Mouse (Mus musculus) E14TG2a.4 (cell line): ENCODE measurements around the gene Gm44965.

Experiments
- H3K27me3 ChIP-seq: 2 replicates; pipeline ENCODE4 v1.6.1; 2014; ENCODE audit warnings: low read length, control low read depth; ENCODE audit not compliant: insufficient read depth
- H3K36me3 ChIP-seq: 2 replicates; pipeline ENCODE4 v1.6.1; 2014; ENCODE audit warnings: low read length, control low read depth; ENCODE audit not compliant: insufficient read depth
- H3K4me1 ChIP-seq: replicated peaks from 2 replicates; pipeline ENCODE4 v1.6.1; 2014; ENCODE audit warnings: low read depth, low read length, control low read depth
- H3K4me3 ChIP-seq: replicated peaks from 2 replicates; pipeline ENCODE4 v1.5.1; 2014; ENCODE audit warnings: mild to moderate bottlenecking, low read length
- H3K9me3 ChIP-seq: 2 replicates; pipeline ENCODE4 v1.6.1; 2014; ENCODE audit warnings: low read length, control low read depth
- CTCF ChIP-seq: conservative IDR thresholded peaks from 2 replicates; pipeline ENCODE4 v1.5.1; 2014; ENCODE audit warnings: low read length
- NANOG ChIP-seq: IDR thresholded peaks from 2 replicates; pipeline ENCODE4 v1.6.1; 2014; ENCODE audit warnings: borderline replicate concordance, low read length, mixed read lengths
- POU5F1 ChIP-seq: IDR thresholded peaks from 2 replicates; pipeline ENCODE4 v1.6.1; 2014; ENCODE audit warnings: low read length, borderline replicate concordance

Gm44965 gene

DNA sequence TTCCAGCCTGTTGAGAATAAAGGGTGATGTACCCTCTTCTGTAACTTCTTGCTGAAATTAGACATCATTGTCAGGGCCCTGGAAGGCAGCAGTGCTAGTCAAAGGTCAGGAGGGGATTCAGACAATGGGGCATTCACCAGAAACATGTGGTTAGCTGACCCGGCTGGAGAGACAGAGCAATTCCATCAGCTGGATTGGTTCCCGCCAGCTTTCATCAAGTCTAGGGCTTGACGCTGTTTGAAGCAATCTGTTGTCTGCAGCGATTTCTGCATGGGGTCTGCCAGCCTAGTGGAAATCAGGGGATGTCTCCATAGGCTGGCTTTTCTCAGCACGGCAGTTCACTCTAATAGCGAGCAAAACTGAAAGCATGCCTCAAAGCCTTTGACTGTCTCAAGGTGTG is 42.8 kb downstream of the Gm44965 start:
- Histone ChIP-seq H3K9me3 (no peaks in the 10 kb centered on the region), H3K4me3 (no peak overlapping the region), H3K36me3 (no peaks in the 10 kb centered on the region), H3K4me1 (no peaks in the 10 kb centered on the region), H3K27me3 (peaks cover 52% of the 10 kb centered on the region)
- TF ChIP-seq POU5F1: no peak
- no peak for TF ChIP-seq CTCF
- no peak for TF ChIP-seq NANOG

DNA sequence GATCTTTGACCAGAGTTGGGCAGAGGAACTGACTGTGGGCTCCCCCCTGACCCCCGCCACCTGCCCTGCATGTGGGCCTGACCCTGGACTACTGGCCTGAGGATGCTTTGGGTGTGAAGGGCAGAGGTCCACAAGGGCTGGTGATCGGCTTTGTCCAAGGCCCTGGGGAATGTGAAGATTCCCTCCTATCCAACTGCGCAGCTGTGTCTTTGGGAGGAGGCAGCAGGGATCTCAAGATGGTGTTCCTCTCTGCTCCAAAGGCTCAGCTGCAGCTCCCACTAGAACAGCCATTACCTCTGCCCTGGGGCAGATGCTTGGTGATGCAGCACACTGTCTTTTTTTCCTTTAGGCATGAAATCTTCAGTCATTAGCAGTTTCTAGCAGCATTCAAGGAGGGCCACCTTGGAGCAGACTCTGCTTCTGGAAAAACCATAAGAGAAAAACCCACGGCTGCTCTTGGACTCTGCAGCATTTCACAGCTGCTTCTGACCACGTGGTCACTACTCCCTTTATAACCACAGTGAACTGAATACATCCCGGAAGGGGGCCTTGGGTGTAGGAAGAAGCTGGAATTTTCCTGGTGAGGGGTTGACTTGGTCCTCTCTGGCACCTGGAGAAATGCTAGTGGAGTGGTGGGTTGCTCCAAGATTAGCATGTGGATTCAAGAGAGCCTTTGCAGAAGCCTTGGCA is 44.2 kb downstream of the Gm44965 start:
- H3K36me3 ChIP-seq: no peaks in the 10 kb centered on the region
- TF ChIP-seq POU5F1 (no peak), CTCF (no peak), NANOG (no peak)
- no peak overlapping the region for H3K4me3 ChIP-seq

DNA sequence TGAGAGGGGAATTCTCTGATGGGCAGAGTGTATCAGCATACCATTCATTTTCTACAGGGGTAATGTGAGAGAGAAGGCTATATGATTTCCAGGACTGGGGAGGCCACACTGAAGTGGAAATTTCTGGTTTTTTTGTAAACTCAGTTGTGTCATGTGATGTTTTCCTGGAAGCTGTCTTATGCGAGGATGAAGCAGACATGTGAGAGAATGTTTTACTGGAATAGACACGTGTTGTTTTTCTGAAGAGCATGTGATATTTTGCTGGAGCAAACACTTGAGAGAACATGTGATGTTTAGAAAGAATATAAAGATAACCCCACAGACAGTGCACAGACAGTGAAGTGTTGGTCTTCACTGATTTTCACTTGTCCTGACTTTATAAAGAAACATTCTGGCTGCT is 44.8 kb downstream of the Gm44965 start:
- TF ChIP-seq POU5F1: no peak
- no peak for TF ChIP-seq CTCF
- TF ChIP-seq NANOG: no peak
- H3K36me3 ChIP-seq: no peaks in the 10 kb centered on the region
- H3K4me3 ChIP-seq: no peak overlapping the region
- H3K27me3 ChIP-seq: peaks cover 32% of the 10 kb centered on the region
- H3K9me3 ChIP-seq: no peaks in the 10 kb centered on the region
- H3K4me1 ChIP-seq: no peaks in the 10 kb centered on the region

More for the DNA sequence above, 44.2 kb downstream of the Gm44965 start:
- peaks cover 38% of the 10 kb centered on the region for H3K27me3 ChIP-seq
- no peaks in the 10 kb centered on the region for H3K4me1 ChIP-seq
- H3K9me3 ChIP-seq: no peaks in the 10 kb centered on the region

DNA sequence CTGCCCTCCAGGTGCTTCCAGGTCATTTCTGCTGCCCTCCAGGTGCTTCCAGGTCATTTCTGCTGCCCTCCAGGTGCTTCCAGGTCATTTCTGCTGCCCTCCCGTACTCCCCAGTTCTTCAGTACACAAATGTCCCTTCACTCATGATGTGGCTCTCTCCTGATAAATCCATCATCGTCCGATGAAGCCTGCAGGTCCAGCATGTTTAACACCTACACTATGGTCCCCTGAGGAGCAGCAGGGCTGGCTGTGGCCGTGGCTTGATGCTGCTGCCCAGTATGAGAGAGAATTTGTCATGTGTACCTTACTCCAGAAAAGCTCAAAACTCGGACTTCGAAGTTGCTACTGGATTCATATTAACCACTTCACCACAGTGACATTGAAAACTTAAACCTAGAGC is 47.6 kb downstream of the Gm44965 start:
- TF ChIP-seq CTCF: no peak
- TF ChIP-seq NANOG: no peak
- no peak for TF ChIP-seq POU5F1
- H3K9me3 ChIP-seq: no peaks in the 10 kb centered on the region
- H3K4me3 ChIP-seq: no peak overlapping the region
- peaks cover 29% of the 10 kb centered on the region for H3K27me3 ChIP-seq
- no peaks in the 10 kb centered on the region for H3K36me3 ChIP-seq
- no peaks in the 10 kb centered on the region for H3K4me1 ChIP-seq

DNA sequence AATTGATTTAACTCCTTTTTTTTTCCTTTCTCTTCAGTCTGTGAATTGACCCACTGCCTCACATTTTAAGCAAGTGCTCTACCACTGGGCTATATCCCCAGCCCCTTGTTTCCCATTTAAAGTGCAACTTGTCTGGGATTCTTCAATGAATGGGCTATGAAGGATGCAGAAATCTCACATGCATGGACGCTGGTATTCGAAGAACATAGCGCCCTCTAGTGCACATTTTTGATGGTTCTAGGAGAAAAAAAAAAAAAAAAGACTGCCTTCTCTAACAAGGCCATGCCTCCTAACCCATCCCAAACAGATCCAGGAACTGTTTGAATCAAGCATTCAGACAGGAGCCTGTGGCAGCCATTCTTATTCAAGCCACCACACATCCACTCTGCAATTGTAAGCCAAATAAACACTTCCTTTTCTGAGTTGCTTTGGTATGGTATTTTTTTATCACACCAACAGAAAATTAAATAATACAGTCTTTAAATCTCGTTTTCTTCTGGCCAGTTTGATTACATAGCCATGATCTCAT is 49.1 kb downstream of the Gm44965 start:
- Histone ChIP-seq H3K9me3 (no peaks in the 10 kb centered on the region), H3K4me1 (no peaks in the 10 kb centered on the region), H3K36me3 (no peaks in the 10 kb centered on the region), H3K4me3 (no peak overlapping the region), H3K27me3 (peaks cover 19% of the 10 kb centered on the region)
- TF ChIP-seq CTCF (peak; percentile 58), NANOG (no peak)

DNA sequence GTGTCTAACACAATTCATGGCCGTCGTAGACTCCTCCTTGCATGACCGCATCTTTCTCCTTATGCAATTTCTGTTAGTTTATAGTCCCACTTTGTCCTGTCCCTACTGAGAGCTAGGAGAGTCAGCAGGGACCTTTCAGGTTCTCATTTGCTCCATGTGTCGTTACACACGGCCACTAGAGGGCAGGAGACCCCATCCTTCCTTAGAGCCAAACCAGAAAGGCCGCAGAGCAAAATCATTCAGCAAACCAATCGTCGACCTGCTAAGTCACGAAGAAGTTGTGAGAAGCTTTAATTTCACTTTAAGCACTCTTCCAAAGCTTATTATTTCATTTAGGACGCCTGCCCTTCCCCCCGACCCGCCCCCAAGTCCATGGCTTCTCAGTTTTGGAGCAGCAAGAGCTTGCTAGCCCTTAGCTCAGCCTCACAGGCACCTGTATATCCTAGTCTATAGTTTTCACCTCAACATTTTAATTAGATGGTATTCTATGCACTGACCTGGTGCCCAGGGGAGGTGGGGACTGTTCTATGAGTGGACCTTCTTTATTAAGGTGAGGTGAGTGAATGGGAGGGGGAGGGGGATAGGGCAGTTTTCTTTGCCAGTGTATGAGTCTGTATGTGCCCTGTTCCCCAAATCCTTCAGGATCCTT is 52.0 kb downstream of the Gm44965 start:
- peak; percentile 69 for TF ChIP-seq CTCF
- TF ChIP-seq POU5F1: no peak
- Histone ChIP-seq H3K36me3 (no peaks in the 10 kb centered on the region), H3K27me3 (peaks cover 18% of the 10 kb centered on the region), H3K9me3 (no peaks in the 10 kb centered on the region), H3K4me1 (no peaks in the 10 kb centered on the region), H3K4me3 (no peak overlapping the region)

DNA sequence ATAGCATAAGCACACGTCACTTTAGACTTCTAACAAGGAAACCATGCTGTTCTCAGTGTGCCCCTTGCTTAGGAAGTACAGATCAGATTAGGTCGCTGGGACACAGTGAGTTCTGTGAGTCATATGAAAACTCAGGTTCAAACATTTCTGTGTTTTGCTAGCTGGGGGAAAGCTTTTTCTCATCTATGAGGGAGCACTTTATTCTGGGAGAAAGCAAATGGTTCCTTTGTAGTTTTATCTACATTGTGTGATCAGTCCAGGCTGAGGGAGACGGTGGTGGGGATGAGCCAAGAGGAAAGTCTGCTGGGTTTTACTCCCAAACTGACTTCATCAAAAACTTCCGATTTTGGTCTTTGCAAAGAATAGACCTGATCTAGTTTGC is 52.6 kb downstream of the Gm44965 start:
- no peak for TF ChIP-seq NANOG
- no peak for TF ChIP-seq POU5F1
- no peak for TF ChIP-seq CTCF
- no peaks in the 10 kb centered on the region for H3K36me3 ChIP-seq
- no peaks in the 10 kb centered on the region for H3K9me3 ChIP-seq
- no peak overlapping the region for H3K4me3 ChIP-seq
- H3K27me3 ChIP-seq: peaks cover 18% of the 10 kb centered on the region
- no peaks in the 10 kb centered on the region for H3K4me1 ChIP-seq

DNA sequence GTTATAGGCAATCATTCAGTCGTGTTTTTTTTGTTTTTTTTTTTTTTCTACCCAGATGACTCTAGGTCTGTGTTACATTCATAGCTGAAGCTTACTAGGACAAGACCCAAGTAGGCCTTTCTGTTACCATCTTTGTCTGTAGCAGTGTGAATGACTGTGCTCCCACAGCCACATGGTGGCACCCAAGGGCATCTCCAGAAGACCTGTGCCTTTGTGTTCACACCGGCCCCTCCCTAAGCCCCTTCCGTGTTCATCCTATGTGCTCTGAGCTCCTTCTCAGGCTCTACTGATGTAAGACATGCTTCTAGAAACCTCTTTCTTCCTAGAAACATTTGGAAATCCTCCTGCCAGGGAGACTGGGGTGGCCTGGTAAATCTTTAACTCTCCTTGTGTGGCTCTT is 53.3 kb downstream of the Gm44965 start, which contains the start of gene Gimap8:
TSS of gene Gimap8 (plus strand) at position 240 of the 400 bp plus-strand sequence.
- no peak for TF ChIP-seq CTCF
- no peak for TF ChIP-seq POU5F1
- TF ChIP-seq NANOG: no peak
- no peak within 1 kb of the TSS for H3K4me3 ChIP-seq
- no peaks in the 10 kb centered on the region for H3K36me3 ChIP-seq
- no peaks in the 10 kb centered on the region for H3K4me1 ChIP-seq
- no peaks in the 10 kb centered on the region for H3K9me3 ChIP-seq
- H3K27me3 ChIP-seq: peaks cover 21% of the 10 kb centered on the region
